Mouse (Mus musculus): ENCODE measurements around the gene Parp11.

DNA sequence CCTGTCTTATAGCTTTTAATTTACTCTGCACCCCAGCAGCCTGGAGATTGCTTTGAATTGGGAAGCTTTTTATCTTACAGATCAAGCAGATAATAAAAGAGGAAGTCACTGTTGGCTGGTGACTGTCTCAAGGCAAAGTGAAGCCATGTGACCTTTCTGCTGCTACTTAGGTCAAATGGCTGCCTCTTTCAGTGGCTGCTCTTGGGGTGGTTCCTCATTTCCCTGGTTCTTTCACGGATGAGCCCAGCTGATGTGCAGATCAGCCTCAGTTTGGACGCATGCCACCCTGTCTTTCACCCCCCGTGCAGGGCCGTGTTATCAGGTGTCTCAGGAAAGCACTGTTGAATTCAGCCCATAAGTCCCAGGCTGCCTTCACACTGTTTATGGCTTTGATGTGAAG lies 25.4 kb downstream of the Parp11 start:
- no peak for TF ChIP-seq POLR2A (IDR thresholded peaks at IDR 0.05; ENCODE audit: low read depth, low read length)
- TF ChIP-seq CTCF (conservative IDR thresholded peaks at IDR 0.05; ENCODE audit: insufficient read depth, insufficient read length, low read depth, low read length), result no peak

Measured in kidney, adult 2 months (tissue).